Comparison of ENCODE assay signal across 24 mouse cellular contexts in genomic region chr15:10252526-10252925, GRCm38 (mm10).
DNase-seq lines count a peak whose midpoint lies in the region; ATAC-seq lines count a peak whose summit lies in the region.
"Had no signal": no experiment of that assay in that cellular context is flagged by ENCODE, and none has a peak within 500 bp of the region (broad histone marks: within the 10 kb centered on the region; RNA-seq: fewer than 3 reads in every experiment).

No protein-coding gene starts in this region.

- intact Hi-C loops in heart, postnatal 14 days (cut with DNase I): no loop called here

- no peaks in the 10 kb centered on the region for H3K36me3 ChIP-seq in heart, embryonic 12.5 days
- H3K36me3 ChIP-seq in heart, embryonic 16.5 days (ENCODE audit: control insufficient read depth, insufficient read depth): no peaks in the 10 kb centered on the region
- H3K36me3 ChIP-seq: embryonic facial prominence, embryonic 10.5 days; embryonic facial prominence, embryonic 12.5 days; forebrain, embryonic 15.5 days; G1E had no signal

- peak; percentile 30 to 66 for DNase-seq in adrenal gland, adult (ENCODE audit: inconsistent age in 2 of 2, low spot score in 1 of 2)
- DNase-seq in adrenal gland, postnatal 4 days (ENCODE audit: low spot score in 2 of 2): no peak
- DNase-seq in adrenal gland, postnatal 10 days: peak; percentile 26
- no peak for DNase-seq in adrenal gland, adult 18-20 months (ENCODE audit: low spot score in 2 of 2)
- DNase-seq in heart, postnatal 14 days: no peak
- DNase-seq in heart, adult 11 months: no peak
- DNase-seq: B cell, adult 2 months; cerebellum, adult 11-12 months; cerebellum, adult 2 months; cerebellum, adult 9-10 months; cerebellum, postnatal 10 days; cerebellum, postnatal 25 days; forebrain, postnatal 0 days had no signal

- no peak overlapping the region for H3K4me2 ChIP-seq in heart, embryonic 12.5 days
- H3K4me2 ChIP-seq in heart, embryonic 16.5 days (ENCODE audit: low read depth, low read length): no peak overlapping the region
- H3K4me2 ChIP-seq: embryonic facial prominence, embryonic 12.5 days; forebrain, embryonic 13.5 days; forebrain, embryonic 15.5 days had no signal

- peak overlapping the region; percentile 62 for H3K27ac ChIP-seq in heart, embryonic 12.5 days (ENCODE audit: poor library complexity, severe bottlenecking)
- H3K27ac ChIP-seq in heart, embryonic 16.5 days (ENCODE audit: low read length): peak overlapping the region; percentile 31; the same call in 1 of the 2 replicates
- H3K27ac ChIP-seq: embryonic facial prominence, embryonic 10.5 days; embryonic facial prominence, embryonic 12.5 days; forebrain, embryonic 13.5 days; forebrain, embryonic 15.5 days had no signal

- no peaks in the 10 kb centered on the region for H3K9me3 ChIP-seq in heart, embryonic 12.5 days (replicated peaks)
- no peaks in the 10 kb centered on the region for H3K9me3 ChIP-seq in heart, embryonic 16.5 days (replicated peaks; ENCODE audit: control insufficient read depth, low read length)
- H3K9me3 ChIP-seq: embryonic facial prominence, embryonic 10.5 days; embryonic facial prominence, embryonic 12.5 days; forebrain, embryonic 13.5 days; forebrain, embryonic 15.5 days; G1E had no signal

- no peak for ATAC-seq in heart, embryonic 12.5 days (ENCODE audit: insufficient number of reproducible peaks, low FRiP score)
- ATAC-seq in heart, embryonic 16.5 days (replicated peaks; ENCODE audit: extremely low read depth, insufficient read depth, low FRiP score): no peak
- ATAC-seq: activated CD4-positive, CD25-positive, alpha-beta regulatory T cell, adult 4 months; CD4-positive, CD25-positive, alpha-beta regulatory T cell, adult 4 months; forebrain, embryonic 13.5 days; forebrain, embryonic 15.5 days; forebrain, postnatal 0 days; Patski had no signal

- H3K4me3 ChIP-seq in heart, embryonic 12.5 days: no peak overlapping the region
- no peak overlapping the region for H3K4me3 ChIP-seq in heart, embryonic 16.5 days (ENCODE audit: low read length)
- H3K4me3 ChIP-seq: embryonic facial prominence, embryonic 10.5 days; embryonic facial prominence, embryonic 12.5 days; forebrain, embryonic 13.5 days; forebrain, embryonic 15.5 days had no signal

- peaks cover 9% of the 10 kb centered on the region for H3K4me1 ChIP-seq in heart, embryonic 12.5 days (replicated peaks)
- no peaks in the 10 kb centered on the region for H3K4me1 ChIP-seq in heart, embryonic 16.5 days (ENCODE audit: control insufficient read depth, insufficient read depth, low read length)
- H3K4me1 ChIP-seq: embryonic facial prominence, embryonic 10.5 days; embryonic facial prominence, embryonic 12.5 days; forebrain, embryonic 13.5 days; forebrain, embryonic 15.5 days had no signal

- H3K27me3 ChIP-seq in heart, embryonic 12.5 days (replicated peaks): no peaks in the 10 kb centered on the region
- no peaks in the 10 kb centered on the region for H3K27me3 ChIP-seq in heart, embryonic 16.5 days (ENCODE audit: control insufficient read depth, insufficient read depth, low read length)
- H3K27me3 ChIP-seq: CH12.LX; embryonic facial prominence, embryonic 12.5 days; forebrain, embryonic 13.5 days; forebrain, embryonic 15.5 days had no signal

- no peak overlapping the region for H3K9ac ChIP-seq in heart, embryonic 12.5 days
- no peak overlapping the region for H3K9ac ChIP-seq in heart, embryonic 16.5 days (ENCODE audit: low read length)
- H3K9ac ChIP-seq: embryonic facial prominence, embryonic 12.5 days; forebrain, embryonic 13.5 days; forebrain, embryonic 15.5 days; forebrain, postnatal 0 days had no signal

- WGBS in heart, embryonic 12.5 days: 18% methylated on average over 1 of the region's 1 CpGs
- WGBS in heart, embryonic 16.5 days: 28% methylated on average over 1 of the region's 1 CpGs

Comparison
In these comparisons a context has a peak if more than half of its experiments do, and no peak if none do; other contexts are left out.
1. DNase-seq: peak in adrenal gland, adult (2 of 2) and adrenal gland, postnatal 10 days (single experiment); none in adrenal gland, postnatal 4 days (0 of 2), adrenal gland, adult 18-20 months (0 of 2), heart, postnatal 14 days (0 of 2) and heart, adult 11 months (single experiment).